Mouse (Mus musculus) stomach, postnatal 0 days (tissue): ENCODE results near the gene Il22ra1.

Experiments
- CTCF ChIP-seq: IDR thresholded peaks from 2 replicates; pipeline ENCODE4 v1.5.1; 2016; ENCODE audit warnings: antibody characterized with exemption, low read depth, mild to moderate bottlenecking, moderate library complexity
- EP300 ChIP-seq: optimal IDR thresholded peaks from 2 replicates; pipeline ENCODE3; 2016; ENCODE audit warnings: antibody characterized with exemption

DNA sequence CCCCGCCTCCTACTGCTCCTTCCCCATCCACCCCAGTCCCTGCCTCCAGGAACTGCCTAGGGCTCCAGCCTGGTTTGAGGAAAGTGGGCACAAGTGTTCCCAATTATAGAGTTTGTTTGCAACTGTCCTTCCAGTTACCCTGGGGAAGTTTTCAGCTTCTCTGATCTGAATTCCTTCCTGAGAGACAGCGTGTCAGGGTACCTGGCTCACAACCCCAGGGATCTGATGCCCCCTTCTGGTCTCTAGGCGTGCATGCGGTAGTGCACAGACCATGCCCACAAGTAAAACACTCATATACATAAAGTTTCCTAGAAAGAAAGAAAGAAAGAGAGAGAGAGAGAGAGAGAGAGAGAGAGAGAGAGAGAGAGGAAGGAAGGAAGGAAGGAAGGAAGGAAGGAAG lies 30.4 kb downstream of the Il22ra1 start:
- TF ChIP-seq CTCF (peak; percentile 71), EP300 (no peak)
